Mouse (Mus musculus) heart, embryonic 15.5 days (tissue): Measurements from ENCODE around the gene Tcam1. TPM values are rescaled to one million over a fixed set of nuclear protein-coding genes. Genes with fewer than 3 reads are reported as not detected.

Source experiments
- ATAC-seq: fragments of 200-750 bp; cut with Nextera tagmentation; replicated peaks from 2 replicates; pipeline ENCODE4 v1.8.0; 2017; ENCODE audit warnings: low read depth, moderate TSS enrichment; ENCODE audit not compliant: insufficient number of reproducible peaks, insufficient read depth, low FRiP score
- H3K27ac ChIP-seq: fragments of 300-500 bp; sonication (generic); 2 replicates; pipeline ENCODE4 v1.5.1; 2015; ENCODE audit warnings: mild to moderate bottlenecking, inconsistent platforms
- H3K27me3 ChIP-seq: fragments of 300-500 bp; sonication (generic); 2 replicates; pipeline ENCODE4 v1.6.1; 2015; ENCODE audit warnings: inconsistent platforms
- H3K36me3 ChIP-seq: fragments of 300-500 bp; sonication (generic); 2 replicates; pipeline ENCODE4 v1.6.1; 2015; ENCODE audit warnings: mild to moderate bottlenecking, inconsistent platforms
- H3K4me1 ChIP-seq: fragments of 300-500 bp; sonication (generic); replicated peaks from 2 replicates; pipeline ENCODE4 v1.6.1; 2015; ENCODE audit warnings: inconsistent platforms
- H3K4me2 ChIP-seq: fragments of 300-500 bp; sonication (generic); 2 replicates; pipeline ENCODE4 v1.6.1; 2015; ENCODE audit warnings: inconsistent platforms, mild to moderate bottlenecking, moderate library complexity
- H3K4me3 ChIP-seq: fragments of 300-500 bp; sonication (generic); 2 replicates; pipeline ENCODE4 v1.5.1; 2015; ENCODE audit warnings: mild to moderate bottlenecking, inconsistent platforms
- H3K9ac ChIP-seq: fragments of 300-500 bp; sonication (generic); 2 replicates; pipeline ENCODE4 v1.6.1; 2015; ENCODE audit warnings: mild to moderate bottlenecking, inconsistent platforms
- H3K9me3 ChIP-seq: fragments of 300-500 bp; sonication (generic); replicated peaks from 2 replicates; pipeline ENCODE4 v1.6.1; 2016; ENCODE audit warnings: inconsistent platforms
- WGBS: fragments of 180-500 bp; shearing (Covaris S2); methylation state at CpG from one replicate; pipeline ENCODE4 v1.1.7; 2015; ENCODE audit warnings: mixed read lengths; 5-methylcytosine and 5-hydroxymethylcytosine counted together
- polyA plus RNA-seq: library from polyadenylated mRNA; unstranded; fragments of >200 nt; fragmentation: Nextera tagmentation; extraction: Ambion mirVana; gene quantifications from 2 replicates; pipeline ENCODE4 v1.2.1, GENCODE M21; 2015

Tcam1 gene
- polyA plus RNA-seq, 1 experiment from 2014 or later, result not detected

GRCm38 (mm10) chr11:106265570-106265969 is 10.9 kb upstream of the Tcam1 start:
- H3K9ac ChIP-seq, result no peak overlapping the region
- no peak overlapping the region for H3K27ac ChIP-seq
- H3K36me3 ChIP-seq, result peaks cover 66% of the 10 kb centered on the region
- WGBS, result 86% methylated on average over 4 of the region's 4 CpGs
- ATAC-seq, result no peak
- H3K4me1 ChIP-seq, result peaks cover 26% of the 10 kb centered on the region
- H3K4me2 ChIP-seq, result no peak overlapping the region
- no peaks in the 10 kb centered on the region for H3K27me3 ChIP-seq
- H3K9me3 ChIP-seq, result no peaks in the 10 kb centered on the region
- no peak overlapping the region for H3K4me3 ChIP-seq

GRCm38 (mm10) chr11:106266431-106266830 is 10.0 kb upstream of the Tcam1 start:
- ATAC-seq, result no peak

GRCm38 (mm10) chr11:106267311-106267852 is 9.1 kb upstream of the Tcam1 start:
- Histone ChIP-seq H3K4me1 (peaks cover 39% of the 10 kb centered on the region), H3K9ac (no peak overlapping the region), H3K4me2 (no peak overlapping the region), H3K27ac (no peak overlapping the region; the same call in 1 of the 2 replicates), H3K36me3 (peaks cover 50% of the 10 kb centered on the region), H3K27me3 (no peaks in the 10 kb centered on the region), H3K9me3 (no peaks in the 10 kb centered on the region), H3K4me3 (no peak overlapping the region)
- WGBS, result 69% methylated on average over 15 of the region's 15 CpGs
- ATAC-seq, result no peak

More at GRCm38 (mm10) chr11:106266431-106266830, 10.0 kb upstream of the Tcam1 start:
- no peak overlapping the region for H3K4me2 ChIP-seq
- peaks cover 60% of the 10 kb centered on the region for H3K36me3 ChIP-seq
- H3K4me3 ChIP-seq, result no peak overlapping the region
- H3K27me3 ChIP-seq, result no peaks in the 10 kb centered on the region
- 89% methylated on average over 10 of the region's 10 CpGs for WGBS
- H3K9me3 ChIP-seq, result no peaks in the 10 kb centered on the region
- H3K9ac ChIP-seq, result no peak overlapping the region
- H3K4me1 ChIP-seq, result peaks cover 34% of the 10 kb centered on the region
- no peak overlapping the region for H3K27ac ChIP-seq

- H3K36me3 ChIP-seq, result peaks cover 46% of the 10 kb centered on the region
- peak overlapping the region; percentile 15; the same call in 1 of the 2 replicates for H3K27ac ChIP-seq
- ATAC-seq, result no peak
- H3K27me3 ChIP-seq, result no peaks in the 10 kb centered on the region
- no peak overlapping the region for H3K4me3 ChIP-seq
- no peak overlapping the region for H3K9ac ChIP-seq
- 59% methylated on average over 5 of the region's 5 CpGs for WGBS
- H3K4me1 ChIP-seq, result peaks cover 39% of the 10 kb centered on the region
- H3K9me3 ChIP-seq, result no peaks in the 10 kb centered on the region
- H3K4me2 ChIP-seq, result no peak overlapping the region
Measured at GRCm38 (mm10) chr11:106267871-106268270, 8.6 kb upstream of the Tcam1 start.

DNA sequence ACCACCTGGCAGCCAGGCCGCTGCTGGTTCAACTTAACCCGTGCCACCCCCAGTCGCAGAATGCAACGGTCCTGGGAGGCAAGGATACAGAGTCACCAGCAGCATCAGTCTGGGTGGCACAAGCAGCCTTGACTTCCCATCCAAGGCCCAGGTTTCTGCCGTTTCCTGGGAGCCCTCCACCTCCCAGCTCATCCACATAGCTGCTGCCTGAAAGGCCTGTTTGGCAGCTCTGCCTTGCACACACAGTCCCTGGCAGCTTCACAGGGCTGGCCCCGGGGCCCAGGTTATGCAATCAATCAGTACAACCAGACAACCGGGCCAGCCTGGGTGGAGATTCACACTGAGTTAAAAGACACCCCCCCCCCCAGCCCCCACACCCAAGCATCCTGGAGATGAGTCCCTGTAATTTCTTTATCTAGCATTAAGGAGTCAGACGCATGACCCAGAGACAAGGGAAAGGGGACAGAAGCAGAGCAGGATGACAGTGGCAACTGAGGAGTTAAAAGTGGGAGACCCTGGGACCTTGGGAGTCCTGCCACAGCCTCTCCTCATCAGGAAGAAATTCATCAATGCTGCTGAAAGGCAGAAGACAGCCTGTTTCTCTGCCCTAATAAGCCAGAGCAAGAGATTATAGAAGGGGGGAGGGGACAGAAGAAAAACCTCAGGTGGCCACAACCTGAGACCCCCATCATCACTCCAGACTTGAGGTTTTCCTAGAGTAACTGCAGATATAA is 8.0 kb upstream of the Tcam1 start:
- peak overlapping the region; percentile 32; the same call in 1 of the 2 replicates for H3K4me2 ChIP-seq

GRCm38 (mm10) chr11:106269060-106269431 is 7.4 kb upstream of the Tcam1 start:
- Histone ChIP-seq H3K4me1 (peaks cover 44% of the 10 kb centered on the region), H3K27ac (peak overlapping the region; percentile 16; the same call in 1 of the 2 replicates), H3K4me3 (no peak overlapping the region), H3K9me3 (no peaks in the 10 kb centered on the region), H3K27me3 (no peaks in the 10 kb centered on the region), H3K4me2 (peak overlapping the region; percentile 32; the same call in 1 of the 2 replicates), H3K9ac (no peak overlapping the region), H3K36me3 (peaks cover 34% of the 10 kb centered on the region)
- ATAC-seq, result no peak
- WGBS, result 34% methylated on average over 3 of the region's 3 CpGs

More for the DNA sequence above, 8.0 kb upstream of the Tcam1 start:
- Histone ChIP-seq H3K36me3 (peaks cover 39% of the 10 kb centered on the region), H3K9ac (no peak overlapping the region), H3K4me1 (peaks cover 43% of the 10 kb centered on the region), H3K9me3 (no peaks in the 10 kb centered on the region), H3K4me3 (no peak overlapping the region), H3K27ac (peak overlapping the region; percentile 16; the same call in 1 of the 2 replicates), H3K27me3 (no peaks in the 10 kb centered on the region)
- WGBS, result 56% methylated on average over 8 of the region's 8 CpGs
- no peak for ATAC-seq

GRCm38 (mm10) chr11:106271131-106271793 is 5.2 kb upstream of the Tcam1 start:
- H3K4me3 ChIP-seq, result peak overlapping the region; percentile 84
- H3K9ac ChIP-seq, result peak overlapping the region; percentile 92
- no peaks in the 10 kb centered on the region for H3K9me3 ChIP-seq
- H3K36me3 ChIP-seq, result peaks cover 12% of the 10 kb centered on the region
- peak overlapping the region; percentile 78 for H3K4me2 ChIP-seq
- H3K27ac ChIP-seq, result peak overlapping the region; percentile 94
- 38% methylated on average over 5 of the region's 5 CpGs for WGBS
- no peaks in the 10 kb centered on the region for H3K27me3 ChIP-seq
- no peak for ATAC-seq
- peaks cover 56% of the 10 kb centered on the region for H3K4me1 ChIP-seq

GRCm38 (mm10) chr11:106271794-106272643 is 4.5 kb upstream of the Tcam1 start:
- Histone ChIP-seq H3K27ac (peak overlapping the region; percentile 94), H3K4me2 (peak overlapping the region; percentile 78), H3K4me3 (peak overlapping the region; percentile 84), H3K4me1 (peaks cover 62% of the 10 kb centered on the region), H3K36me3 (peaks cover 4% of the 10 kb centered on the region), H3K9me3 (no peaks in the 10 kb centered on the region), H3K27me3 (no peaks in the 10 kb centered on the region), H3K9ac (peak overlapping the region; percentile 92)
- peak; percentile 36 for ATAC-seq
- WGBS, result 1% methylated on average over 41 of the region's 41 CpGs

- H3K9ac ChIP-seq, result peak within 1 kb of the TSS; percentile 92
- peak within 1 kb of the TSS; percentile 84 for H3K4me3 ChIP-seq
- WGBS, result under 1% methylated on average over 65 of the region's 72 CpGs
- peak within 1 kb of the TSS; percentile 94 for H3K27ac ChIP-seq
- H3K4me1 ChIP-seq, result peaks cover 55% of the 10 kb centered on the region
- peak within 1 kb of the TSS; percentile 87 for H3K4me2 ChIP-seq
- H3K36me3 ChIP-seq, result no peaks in the 10 kb centered on the region
- H3K9me3 ChIP-seq, result no peaks in the 10 kb centered on the region
- no peaks in the 10 kb centered on the region for H3K27me3 ChIP-seq
- ATAC-seq, result peak; percentile 96
Measured at GRCm38 (mm10) chr11:106272644-106273310, 3.7 kb upstream of the Tcam1 start, which contains the start of gene Smarcd2. Smarcd2 (minus strand) TSS chr11:106272972.

- no peaks in the 10 kb centered on the region for H3K36me3 ChIP-seq
- no peaks in the 10 kb centered on the region for H3K27me3 ChIP-seq
- H3K4me3 ChIP-seq, result peak overlapping the region; percentile 84
- 16% methylated on average over 16 of the region's 16 CpGs for WGBS
- no peak for ATAC-seq
- peak overlapping the region; percentile 87 for H3K4me2 ChIP-seq
- peaks cover 50% of the 10 kb centered on the region for H3K4me1 ChIP-seq
- H3K9me3 ChIP-seq, result no peaks in the 10 kb centered on the region
- H3K27ac ChIP-seq, result peak overlapping the region; percentile 94
- peak overlapping the region; percentile 58 for H3K9ac ChIP-seq
Measured at GRCm38 (mm10) chr11:106273311-106273684, 3.2 kb upstream of the Tcam1 start.
